Mouse (Mus musculus): ENCODE data around the gene Spata16. TPM values are rescaled to one million over a fixed set of nuclear protein-coding genes. Genes with fewer than 3 reads are reported as not detected.

Gene Spata16
- polyA plus RNA-seq, 1 experiment = not detected

DNA sequence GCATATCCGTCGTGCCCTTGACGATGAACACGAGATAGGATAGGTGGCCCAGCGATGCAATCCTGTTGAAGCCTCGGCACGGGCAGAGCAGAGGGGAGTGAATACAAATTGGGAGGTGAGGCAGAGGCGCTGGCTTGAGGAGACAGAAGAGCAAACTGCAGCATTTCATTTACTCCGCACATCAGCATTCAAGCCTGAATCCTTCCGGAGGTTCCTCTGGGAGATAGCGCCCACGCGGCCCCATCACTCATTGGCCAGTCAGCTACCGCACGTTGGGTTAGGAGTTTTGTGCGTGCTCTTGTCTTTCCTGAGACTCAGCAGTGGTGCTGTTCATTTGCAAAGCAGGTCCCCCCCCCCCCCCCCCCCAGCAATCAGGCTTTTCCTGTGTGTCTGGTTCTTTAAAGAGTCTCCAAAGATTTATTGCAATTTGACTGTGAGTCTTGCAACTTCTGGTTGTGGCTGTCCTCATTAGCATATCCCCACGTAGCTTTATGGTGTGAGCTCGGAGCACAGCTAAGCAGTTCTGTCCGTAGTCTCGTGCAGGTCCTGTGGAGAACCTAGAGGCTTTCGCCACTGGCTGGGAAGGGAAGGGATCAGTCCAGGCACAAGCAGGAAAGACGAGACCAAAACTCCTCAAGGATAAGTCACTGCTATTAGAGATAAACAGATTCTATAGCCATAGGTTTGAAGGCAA lies 299.6 kb downstream of the Spata16 start:
- WGBS = 58% methylated on average over 22 of the region's 22 CpGs
- DNase-seq (ENCODE audit: low read depth, low spot score) = no peak

DNA sequence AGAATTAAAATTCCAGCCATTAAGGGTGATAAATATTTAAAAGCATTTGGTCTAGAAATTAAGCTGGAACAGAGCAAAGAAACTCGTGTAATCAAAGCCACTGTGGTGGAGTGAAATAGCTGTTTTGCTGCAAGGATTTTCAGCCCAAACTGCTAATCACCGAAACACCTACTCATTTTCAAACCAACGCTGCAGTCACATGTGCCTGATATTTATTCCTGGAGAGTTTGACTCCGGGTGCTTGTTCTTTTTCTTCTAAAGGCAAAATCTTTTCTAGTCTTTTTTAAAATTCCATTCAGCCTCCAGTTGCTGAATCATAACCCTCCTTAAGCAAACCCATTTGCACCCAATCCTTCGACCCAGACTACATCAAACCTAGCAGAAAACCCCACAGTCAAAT lies 329.4 kb downstream of the Spata16 start:
- 73% methylated on average over 5 of the region's 5 CpGs for WGBS
- DNase-seq (ENCODE audit: low read depth, low spot score) = no peak

GRCm38 (mm10) chr3:26968852-26969513 lies 331.6 kb downstream of the Spata16 start:
- 73% methylated on average over 3 of the region's 3 CpGs for WGBS
- DNase-seq (ENCODE audit: low read depth, low spot score) = no peak

DNA sequence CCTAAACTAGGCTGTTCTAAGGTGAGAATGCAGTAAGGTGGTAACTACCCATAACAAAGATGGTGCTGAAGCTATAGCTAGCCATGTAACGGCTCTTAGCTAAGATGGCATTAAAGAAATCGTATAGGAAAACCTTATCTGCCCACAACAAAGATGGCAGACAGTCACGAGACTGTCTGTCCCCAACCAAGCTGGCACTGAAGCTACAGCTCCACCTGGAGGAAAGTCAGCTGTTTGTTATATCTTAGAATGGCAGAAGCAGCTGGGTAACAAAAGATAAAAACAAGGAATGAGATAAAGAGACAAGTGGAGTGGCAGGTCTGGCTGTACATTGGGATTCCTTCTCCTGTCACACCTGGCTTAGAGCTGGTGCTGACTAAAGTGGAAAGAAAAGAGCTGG lies 333.1 kb downstream of the Spata16 start:
- WGBS = 88% methylated on average over 3 of the region's 3 CpGs
- DNase-seq (ENCODE audit: low read depth, low spot score) = no peak

DNA sequence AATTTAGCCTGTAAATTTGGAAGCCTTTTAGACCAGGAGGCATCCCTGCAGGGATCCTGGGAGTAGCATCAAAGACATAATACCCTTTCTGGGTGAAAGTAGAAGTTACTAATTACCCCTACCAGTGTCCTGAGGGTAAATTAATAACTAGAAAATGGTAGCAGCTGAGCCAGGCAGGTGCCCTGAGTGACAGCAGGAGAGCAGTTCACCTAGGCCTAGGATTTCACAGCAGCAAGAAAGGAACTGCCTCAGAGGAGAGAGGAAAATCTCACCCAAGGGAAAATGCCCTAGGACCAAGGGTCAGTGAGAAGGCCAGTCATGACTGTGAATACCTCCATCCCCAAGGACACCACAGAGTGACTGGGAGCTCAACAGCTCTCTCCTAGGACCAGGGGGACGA lies 333.9 kb downstream of the Spata16 start:
- DNase-seq (ENCODE audit: low read depth, low spot score) = no peak
- 3% methylated on average over 1 of the region's 1 CpGs for WGBS

DNA sequence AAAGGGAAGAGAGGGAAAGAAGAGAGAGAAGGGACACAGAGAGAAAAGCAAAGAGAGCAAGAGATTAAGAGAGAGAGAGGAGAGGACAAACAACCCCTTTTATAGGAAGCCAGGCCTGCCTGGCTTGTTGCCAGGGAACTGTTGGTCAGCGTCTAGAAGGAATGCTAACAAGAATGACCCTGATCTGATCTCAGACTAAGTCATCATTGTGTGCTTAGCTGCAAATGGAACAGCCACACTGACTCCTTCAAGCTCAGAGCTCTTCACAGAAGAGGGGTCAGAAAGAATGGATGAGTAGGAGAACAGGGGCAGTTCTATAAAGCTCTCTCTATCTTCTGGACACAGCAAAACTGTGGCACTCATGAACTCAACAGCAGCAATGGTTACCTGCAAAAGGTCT lies 334.7 kb downstream of the Spata16 start:
- 0% methylated on average over 1 of the region's 1 CpGs for WGBS
- DNase-seq (ENCODE audit: low read depth, low spot score) = no peak

- WGBS = 43% methylated on average over 2 of the region's 2 CpGs
- DNase-seq (ENCODE audit: low read depth, low spot score) = no peak
These were observed 342.2 kb downstream of the Spata16 start for GRCm38 (mm10) chr3:26979603-26980002.

- 86% methylated on average over 3 of the region's 3 CpGs for WGBS
- no peak for DNase-seq (ENCODE audit: low read depth, low spot score)
These were observed 343.0 kb downstream of the Spata16 start for GRCm38 (mm10) chr3:26980371-26980770.

DNA sequence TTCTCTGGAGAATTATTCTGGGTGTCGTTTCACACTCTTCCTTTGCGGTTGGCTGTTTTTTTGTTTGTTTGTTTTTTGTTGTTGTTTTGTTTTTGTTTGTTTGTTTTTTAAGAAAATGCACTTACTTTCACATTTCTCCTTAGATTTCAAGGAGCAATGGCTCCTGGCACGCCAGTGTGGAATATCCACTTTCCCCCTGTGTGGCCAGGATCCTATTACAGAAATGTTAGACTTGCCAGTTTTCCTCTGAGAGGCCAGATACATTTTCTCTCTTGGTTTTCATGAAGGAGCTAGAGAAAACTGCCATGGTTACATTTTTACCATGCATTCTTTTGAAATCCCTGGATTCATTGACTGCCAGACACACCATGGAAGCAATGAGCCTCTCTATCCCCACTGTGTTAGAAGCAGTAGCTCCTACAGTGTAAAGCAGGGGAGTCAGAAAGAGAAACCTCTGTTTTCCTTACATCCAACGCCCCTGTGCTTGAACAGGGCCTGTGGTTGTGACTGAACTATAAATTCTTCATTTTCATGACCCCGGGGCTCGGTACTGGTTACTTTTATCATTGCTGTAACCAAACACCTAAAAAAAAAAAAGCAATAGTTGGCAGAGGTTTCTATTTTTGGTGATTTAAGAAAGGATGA lies 344.7 kb downstream of the Spata16 start:
- DNase-seq (ENCODE audit: low read depth, low spot score) = no peak
- WGBS = 68% methylated on average over 6 of the region's 6 CpGs

- DNase-seq (ENCODE audit: low read depth, low spot score) = no peak
- WGBS = 72% methylated on average over 6 of the region's 6 CpGs
These were observed 346.3 kb downstream of the Spata16 start for GRCm38 (mm10) chr3:26983749-26984148.

GRCm38 (mm10) chr3:27006844-27007243 lies 369.4 kb downstream of the Spata16 start:
- WGBS = 47% methylated on average over 1 of the region's 1 CpGs
- DNase-seq (ENCODE audit: low read depth, low spot score) = no peak

- WGBS = 88% methylated on average over 3 of the region's 3 CpGs
- no peak for DNase-seq (ENCODE audit: low read depth, low spot score)
These were observed 390.5 kb downstream of the Spata16 start for GRCm38 (mm10) chr3:27027957-27028356.

GRCm38 (mm10) chr3:27028526-27028925 lies 391.1 kb downstream of the Spata16 start:
- DNase-seq (ENCODE audit: low read depth, low spot score) = no peak

GRCm38 (mm10) chr3:27030067-27030857 lies 392.8 kb downstream of the Spata16 start:
- DNase-seq (ENCODE audit: low read depth, low spot score) = no peak
- 50% methylated on average over 8 of the region's 8 CpGs for WGBS
